Mouse (Mus musculus) gastrocnemius, adult 8-10 months (tissue): Measurements from ENCODE around the gene Acly. TPM values are rescaled to one million over a fixed set of nuclear protein-coding genes. Genes with fewer than 3 reads are reported as not detected.
"Not testable (repeated sequence)": the region's sequence is repeated elsewhere in the genome, so short reads cannot be mapped to it uniquely, and the experiment has no call there.

Source experiments
- DNase-seq, 2 experiments: peaks; one replicate each; pipeline ENCODE4 v3.0.0; 2022; ENCODE audit warnings: low spot score in 2 of 2
- total RNA-seq, 4 experiments: library from RNA; stranded (reverse); gene quantifications; 2 replicates each; pipeline ENCODE4 v1.2.4; 2022

The Acly gene
- total RNA-seq, 4 experiments from 2014 or later, result 6.9 to 8.5 (median 8.0) TPM

- no peak for DNase-seq
These were observed 17.9 kb upstream of the Acly start for GRCm38 (mm10) chr11:100545746-100546085.

- peak; percentile 87 to 89 for DNase-seq
These were observed 17.3 kb upstream of the Acly start, which contains the start of gene Ttc25 for GRCm38 (mm10) chr11:100544832-100545745. Ttc25 (plus strand) TSS chr11:100545607.

- DNase-seq, result no peak
These were observed 13.8 kb upstream of the Acly start for GRCm38 (mm10) chr11:100541577-100541976.

GRCm38 (mm10) chr11:100540966-100541365 lies 13.2 kb upstream of the Acly start:
- DNase-seq, result no peak

- no peak for DNase-seq
These were observed 8.7 kb upstream of the Acly start for GRCm38 (mm10) chr11:100536466-100536865.

GRCm38 (mm10) chr11:100535996-100536395 lies 8.2 kb upstream of the Acly start:
- no peak for DNase-seq

- not testable (repeated sequence) for DNase-seq
These were observed 7.0 kb upstream of the Acly start for GRCm38 (mm10) chr11:100534821-100535220.

- not testable (repeated sequence) for DNase-seq
These were observed 6.6 kb upstream of the Acly start for GRCm38 (mm10) chr11:100534411-100534810.

- DNase-seq, result no peak
These were observed 6.1 kb upstream of the Acly start for GRCm38 (mm10) chr11:100533871-100534270.

GRCm38 (mm10) chr11:100528375-100529165 lies 770 bp upstream of the Acly start:
- no peak for DNase-seq

GRCm38 (mm10) chr11:100527066-100527457 lies 738 bp downstream of the Acly start:
- peak; percentile 43 to 46 for DNase-seq

- DNase-seq, result no peak
These were observed 1.6 kb downstream of the Acly start for GRCm38 (mm10) chr11:100526052-100526816.

GRCm38 (mm10) chr11:100524987-100525630 lies 2.7 kb downstream of the Acly start:
- DNase-seq, result no peak

- DNase-seq, result peak; percentile 20 to 48
These were observed 3.4 kb downstream of the Acly start for GRCm38 (mm10) chr11:100524358-100524757.

- no peak for DNase-seq
These were observed 7.0 kb downstream of the Acly start for GRCm38 (mm10) chr11:100520838-100521237.

GRCm38 (mm10) chr11:100519188-100519587 lies 8.6 kb downstream of the Acly start:
- DNase-seq, result no peak

- DNase-seq, result no peak
These were observed 9.6 kb downstream of the Acly start for GRCm38 (mm10) chr11:100518188-100518591.

- no peak for DNase-seq
These were observed 11.5 kb downstream of the Acly start for GRCm38 (mm10) chr11:100516291-100516690.

- no peak for DNase-seq
These were observed 12.0 kb downstream of the Acly start for GRCm38 (mm10) chr11:100515789-100516188.

- DNase-seq, result no peak
These were observed 12.7 kb downstream of the Acly start for GRCm38 (mm10) chr11:100515061-100515460.

GRCm38 (mm10) chr11:100513716-100514115 lies 14.1 kb downstream of the Acly start:
- no peak for DNase-seq
